Mouse (Mus musculus) midbrain, embryonic 11.5 days (tissue): ENCODE results near the gene Nqo2. TPM values are rescaled to one million over a fixed set of nuclear protein-coding genes. Genes with fewer than 3 reads are reported as not detected.
"Not testable (repeated sequence)": the region's sequence is repeated elsewhere in the genome, so short reads cannot be mapped to it uniquely, and the experiment has no call there.

ENCODE experiments used
- ATAC-seq: fragments of 200-750 bp; cut with Nextera tagmentation; 2 replicates; pipeline ENCODE4 v1.8.0; 2017; ENCODE audit warnings: moderate TSS enrichment, moderate library complexity; ENCODE audit not compliant: low FRiP score
- DNase-seq: peaks from one replicate; pipeline ENCODE4 v3.0.0; 2015; ENCODE audit warnings: low spot score; ENCODE audit errors: missing footprints
- H3K27ac ChIP-seq: fragments of 300-500 bp; sonication (generic); 2 replicates; pipeline ENCODE4 v1.5.1; 2014; ENCODE audit warnings: low read depth, low read length
- H3K27me3 ChIP-seq: fragments of 300-500 bp; sonication (generic); 2 replicates; pipeline ENCODE4 v1.6.1; 2014; ENCODE audit warnings: mild to moderate bottlenecking, low read length, moderate library complexity, mixed read lengths; ENCODE audit not compliant: control insufficient read depth, insufficient read depth
- H3K36me3 ChIP-seq: fragments of 300-500 bp; sonication (generic); 2 replicates; pipeline ENCODE4 v1.6.1; 2014; ENCODE audit warnings: mild to moderate bottlenecking, low read length, moderate library complexity, mixed read lengths; ENCODE audit not compliant: control insufficient read depth, insufficient read depth
- H3K4me1 ChIP-seq: fragments of 300-500 bp; sonication (generic); 2 replicates; pipeline ENCODE4 v1.6.1; 2014; ENCODE audit warnings: low read length; ENCODE audit not compliant: control insufficient read depth, insufficient read depth
- H3K4me2 ChIP-seq: fragments of 300-500 bp; sonication (generic); 2 replicates; pipeline ENCODE4 v1.6.1; 2014; ENCODE audit warnings: mild to moderate bottlenecking, moderate library complexity
- H3K4me3 ChIP-seq: fragments of 300-500 bp; sonication (generic); 2 replicates; pipeline ENCODE4 v1.5.1; 2014; ENCODE audit warnings: low read depth, low read length
- H3K9ac ChIP-seq: fragments of 300-500 bp; sonication (generic); 2 replicates; pipeline ENCODE4 v1.6.1; 2014; ENCODE audit warnings: low read length
- H3K9me3 ChIP-seq: fragments of 300-500 bp; sonication (generic); 2 replicates; pipeline ENCODE4 v1.6.1; 2016; ENCODE audit warnings: low read length; ENCODE audit not compliant: control insufficient read depth
- WGBS: fragments of 180-500 bp; shearing (Covaris S2); extraction: QIAGEN DNeasy Blood & Tissue Kit; methylation state at CpG from one replicate; pipeline ENCODE4 v1.1.7; 2014; 5-methylcytosine and 5-hydroxymethylcytosine counted together
- polyA plus RNA-seq: library from polyadenylated mRNA; unstranded; fragments of >200 nt; fragmentation: Nextera tagmentation; extraction: Ambion mirVana; gene quantifications from 2 replicates; pipeline ENCODE4 v1.2.1, GENCODE M21; 2014

Nqo2 gene
- 18.7 and 19.4 TPM in 2 replicates for polyA plus RNA-seq

DNA sequence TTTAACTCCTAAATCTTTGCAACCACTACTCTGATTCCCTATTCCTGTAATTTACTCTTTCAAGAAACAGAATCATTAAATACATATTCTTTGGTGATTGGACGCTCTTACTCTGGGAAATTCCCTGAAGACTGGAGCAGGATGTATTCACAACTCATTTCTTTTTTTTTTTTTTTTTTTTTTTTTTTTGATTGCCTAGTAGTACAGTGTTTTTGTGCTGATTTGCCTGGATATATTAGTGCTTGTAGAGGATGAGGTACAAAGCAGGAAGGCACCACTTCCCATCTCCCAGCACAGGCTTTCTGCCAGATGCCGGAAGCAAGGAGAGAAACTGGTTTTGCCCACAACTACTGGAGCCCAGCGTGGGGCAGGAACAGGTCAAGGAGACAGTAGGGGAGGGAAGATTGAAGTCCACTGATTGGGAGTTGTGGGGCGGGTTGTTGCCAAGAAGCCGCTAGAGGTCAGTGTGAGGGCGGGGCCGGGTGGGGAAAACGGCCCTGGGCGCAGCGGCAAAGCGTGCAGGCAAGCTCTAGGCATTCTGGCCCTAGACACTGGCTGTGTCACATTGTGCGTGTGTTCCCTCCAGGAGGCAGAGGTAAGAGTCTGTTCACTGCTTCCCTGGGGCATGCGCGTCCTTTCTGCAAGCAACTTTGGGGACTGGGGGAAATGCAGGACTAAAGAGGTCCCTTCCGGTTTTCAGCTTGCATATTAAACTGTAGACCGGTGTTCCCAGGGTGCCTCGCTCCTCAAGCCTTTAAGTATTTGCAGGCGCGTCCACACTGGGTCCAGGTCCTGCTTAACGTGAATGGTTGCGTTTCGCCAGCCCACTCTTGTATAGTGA lies at the start of gene Nqo2:
Gene Nqo2 (plus strand): TSS at position 482 of the 841 bp plus-strand sequence.
- Histone ChIP-seq H3K36me3 (no peaks in the 10 kb centered on the region), H3K4me3 (peak within 1 kb of the TSS; percentile 49), H3K4me2 (peak within 1 kb of the TSS; percentile 69), H3K27ac (peak within 1 kb of the TSS; percentile 71), H3K4me1 (peaks cover 8% of the 10 kb centered on the region; the same call in 1 of the 2 replicates), H3K9ac (peak within 1 kb of the TSS; percentile 68), H3K27me3 (no peaks in the 10 kb centered on the region), H3K9me3 (no peaks in the 10 kb centered on the region)
- ATAC-seq, result peak; percentile 92
- peak; percentile 98 for DNase-seq
- WGBS, result 4% methylated on average over 22 of the region's 22 CpGs

DNA sequence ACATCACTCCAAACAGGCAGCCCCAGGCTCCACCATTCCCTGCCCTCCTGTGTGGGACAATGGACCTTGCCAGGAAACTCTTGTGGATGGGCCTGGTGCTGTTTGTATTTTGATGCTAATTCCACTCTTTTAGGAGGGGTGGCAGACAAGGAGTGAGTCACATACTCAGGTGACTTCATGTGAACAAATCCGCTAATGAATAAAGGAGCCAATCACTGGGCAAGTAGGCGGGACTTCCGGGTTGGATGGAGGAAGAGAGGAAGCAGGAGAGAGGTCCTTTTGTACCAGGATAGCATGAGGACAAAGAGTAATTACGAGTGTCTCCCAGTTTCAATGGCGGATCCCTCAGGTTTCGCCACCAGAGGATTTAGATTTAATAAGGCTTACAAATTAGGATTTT lies 43.4 kb upstream of the Nqo2 start:
- H3K4me2 ChIP-seq, result no peak overlapping the region
- DNase-seq (no peak), ATAC-seq (no peak)
- no peaks in the 10 kb centered on the region for H3K4me1 ChIP-seq
- no peaks in the 10 kb centered on the region for H3K9me3 ChIP-seq
- no peak overlapping the region for H3K27ac ChIP-seq
- WGBS, result 92% methylated on average over 6 of the region's 6 CpGs
- H3K27me3 ChIP-seq, result no peaks in the 10 kb centered on the region
- no peak overlapping the region for H3K4me3 ChIP-seq
- no peak overlapping the region for H3K9ac ChIP-seq
- no peaks in the 10 kb centered on the region for H3K36me3 ChIP-seq

DNA sequence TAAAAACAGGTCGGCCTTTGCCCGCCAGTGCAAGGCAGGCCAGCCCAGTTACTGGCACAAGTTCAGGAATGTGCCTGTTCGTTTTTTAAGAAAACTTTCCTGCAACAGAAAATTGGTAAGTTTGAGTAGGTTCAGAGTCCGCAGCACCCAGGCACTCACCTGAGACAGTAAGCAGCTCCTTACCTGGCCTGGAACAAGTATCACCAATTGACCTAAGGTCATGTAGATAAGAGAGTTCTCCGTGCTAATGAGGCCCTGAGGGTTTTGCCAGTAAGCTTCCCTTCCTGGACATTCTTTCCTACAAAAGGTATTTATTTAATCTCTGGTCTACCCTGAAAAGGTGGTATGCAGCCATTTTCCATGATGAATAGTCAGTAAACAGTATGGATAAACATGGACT lies 42.8 kb upstream of the Nqo2 start:
- H3K36me3 ChIP-seq, result no peaks in the 10 kb centered on the region
- no peaks in the 10 kb centered on the region for H3K9me3 ChIP-seq
- no peaks in the 10 kb centered on the region for H3K4me1 ChIP-seq
- H3K4me3 ChIP-seq, result no peak overlapping the region
- H3K27me3 ChIP-seq, result no peaks in the 10 kb centered on the region
- H3K27ac ChIP-seq, result no peak overlapping the region
- no peak for DNase-seq
- 89% methylated on average over 5 of the region's 5 CpGs for WGBS
- no peak overlapping the region for H3K4me2 ChIP-seq
- H3K9ac ChIP-seq, result no peak overlapping the region
- ATAC-seq, result no peak

DNA sequence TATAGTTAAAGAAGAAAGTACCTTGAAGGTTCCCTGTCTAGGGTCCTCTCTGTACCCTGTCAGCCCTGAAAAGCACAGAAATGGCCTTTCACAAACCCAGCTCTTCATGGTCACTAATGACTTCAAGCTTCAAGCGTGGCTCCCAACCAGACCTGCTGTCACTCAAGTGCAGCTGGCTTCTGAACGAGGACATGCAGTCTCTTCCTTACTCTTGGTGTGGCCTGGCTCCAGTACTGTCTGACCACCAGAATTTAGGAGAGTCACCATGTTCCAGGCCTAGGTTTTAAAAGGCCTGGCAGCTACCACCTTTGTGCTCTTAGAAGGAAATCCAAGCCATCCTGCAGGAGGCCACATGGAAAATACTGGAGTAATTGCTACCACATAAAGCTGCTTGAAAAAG lies 34.2 kb upstream of the Nqo2 start:
- no peaks in the 10 kb centered on the region for H3K36me3 ChIP-seq
- H3K4me1 ChIP-seq, result no peaks in the 10 kb centered on the region; the same call in 1 of the 2 replicates
- ATAC-seq (no peak), DNase-seq (no peak)
- no peak overlapping the region for H3K4me3 ChIP-seq
- H3K27me3 ChIP-seq, result no peaks in the 10 kb centered on the region
- H3K27ac ChIP-seq, result no peak overlapping the region
- no peak overlapping the region for H3K9ac ChIP-seq
- WGBS, result 78% methylated on average over 2 of the region's 2 CpGs
- no peaks in the 10 kb centered on the region for H3K9me3 ChIP-seq
- H3K4me2 ChIP-seq, result no peak overlapping the region

DNA sequence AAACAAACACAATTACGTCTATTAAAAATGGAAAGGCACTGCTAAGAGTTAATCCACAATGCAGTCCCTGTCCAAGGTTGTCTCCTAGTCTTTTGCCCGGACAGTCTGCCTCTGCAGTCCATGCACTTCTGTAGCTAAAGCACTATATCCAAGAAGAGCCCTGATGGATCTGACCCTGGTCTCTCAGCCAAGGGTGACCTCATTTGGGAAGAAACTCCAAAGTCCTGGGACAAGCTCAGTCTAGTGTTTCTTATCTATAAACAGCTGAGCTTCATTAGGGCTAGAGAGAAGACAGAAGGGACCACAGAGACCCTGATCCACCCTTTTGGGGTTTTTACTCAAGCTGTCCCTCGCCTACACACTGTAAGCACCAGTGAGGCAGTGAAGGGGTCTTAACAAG lies 33.6 kb upstream of the Nqo2 start:
- no peak overlapping the region for H3K9ac ChIP-seq
- H3K27ac ChIP-seq, result no peak overlapping the region
- WGBS, result 78% methylated on average over 3 of the region's 3 CpGs
- no peak overlapping the region for H3K4me2 ChIP-seq
- ATAC-seq (no peak), DNase-seq (no peak)
- no peak overlapping the region for H3K4me3 ChIP-seq
- no peaks in the 10 kb centered on the region for H3K27me3 ChIP-seq
- peaks cover 2% of the 10 kb centered on the region; the same call in 1 of the 2 replicates for H3K4me1 ChIP-seq
- H3K36me3 ChIP-seq, result no peaks in the 10 kb centered on the region
- no peaks in the 10 kb centered on the region for H3K9me3 ChIP-seq

DNA sequence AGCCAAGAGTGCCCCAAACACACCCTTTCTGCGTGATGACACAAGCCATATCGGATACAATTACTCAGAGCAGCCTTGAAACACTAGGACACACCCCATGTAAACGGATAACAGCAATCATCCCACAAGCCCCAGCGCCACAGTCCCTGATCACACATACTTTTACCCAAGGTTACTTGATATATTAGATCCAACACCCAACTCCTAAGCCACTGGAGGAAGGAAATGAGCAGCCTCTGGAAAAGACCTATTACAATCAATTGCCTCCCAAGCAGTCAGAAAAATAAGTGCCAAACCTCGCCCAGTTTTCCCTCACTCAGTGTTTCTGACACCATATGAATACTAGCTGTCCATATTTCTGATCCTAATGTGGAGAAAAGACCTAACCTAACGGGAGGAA lies 29.7 kb upstream of the Nqo2 start:
- 73% methylated on average over 6 of the region's 6 CpGs for WGBS

DNA sequence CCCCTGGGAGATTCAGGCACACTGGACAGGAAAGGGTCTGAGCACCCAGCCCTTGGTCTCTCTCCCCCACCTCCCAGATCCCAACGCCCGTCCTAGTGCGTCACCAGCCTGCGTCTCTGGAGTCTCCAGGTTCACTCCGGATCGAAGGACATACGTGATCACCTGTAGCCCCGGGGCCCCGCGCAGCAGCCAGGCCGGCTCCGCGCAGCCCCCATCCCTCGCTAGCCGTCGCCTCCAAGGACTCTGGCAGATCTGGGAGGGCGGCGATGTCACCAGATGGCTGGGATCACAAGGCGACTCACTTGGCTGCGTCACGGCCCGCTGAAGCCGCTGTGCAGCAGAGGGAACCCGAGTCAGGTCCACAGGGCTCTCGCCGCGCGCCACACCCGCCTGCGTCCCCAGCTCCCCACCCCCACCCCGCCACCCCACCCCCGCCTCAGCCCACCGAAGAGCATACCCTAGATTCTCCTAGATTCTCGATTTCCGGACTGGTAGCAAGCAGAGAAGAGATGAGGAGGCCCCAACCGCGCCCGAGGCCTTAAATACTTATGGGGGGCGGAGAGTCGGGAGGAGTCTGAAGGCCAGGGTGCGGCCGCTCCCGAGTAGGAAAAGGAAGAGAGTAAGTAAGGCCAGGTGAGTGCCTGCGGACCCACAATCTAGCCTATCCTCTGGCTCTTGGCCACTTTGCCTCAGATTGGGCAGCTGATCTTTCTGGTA lies 28.9 kb upstream of the Nqo2 start:
- peaks cover 2% of the 10 kb centered on the region; the same call in 1 of the 2 replicates for H3K4me1 ChIP-seq
- WGBS, result 1% methylated on average over 42 of the region's 44 CpGs
- ATAC-seq, result peak; percentile 93
- no peak overlapping the region for H3K27ac ChIP-seq
- H3K27me3 ChIP-seq, result no peaks in the 10 kb centered on the region
- H3K9me3 ChIP-seq, result no peaks in the 10 kb centered on the region
- H3K4me3 ChIP-seq, result peak overlapping the region; percentile 48
- peak; percentile 91 for DNase-seq
- no peaks in the 10 kb centered on the region for H3K36me3 ChIP-seq
- H3K9ac ChIP-seq, result peak overlapping the region; percentile 66
- H3K4me2 ChIP-seq, result peak overlapping the region; percentile 81

More for the DNA sequence above, 29.7 kb upstream of the Nqo2 start:
- no peak overlapping the region for H3K4me2 ChIP-seq
- H3K9ac ChIP-seq, result no peak overlapping the region
- no peak overlapping the region for H3K27ac ChIP-seq
- H3K36me3 ChIP-seq, result no peaks in the 10 kb centered on the region
- no peak overlapping the region for H3K4me3 ChIP-seq
- no peaks in the 10 kb centered on the region for H3K9me3 ChIP-seq
- H3K4me1 ChIP-seq, result peaks cover 2% of the 10 kb centered on the region; the same call in 1 of the 2 replicates
- ATAC-seq, result no peak
- peak; percentile 84 for DNase-seq
- no peaks in the 10 kb centered on the region for H3K27me3 ChIP-seq

DNA sequence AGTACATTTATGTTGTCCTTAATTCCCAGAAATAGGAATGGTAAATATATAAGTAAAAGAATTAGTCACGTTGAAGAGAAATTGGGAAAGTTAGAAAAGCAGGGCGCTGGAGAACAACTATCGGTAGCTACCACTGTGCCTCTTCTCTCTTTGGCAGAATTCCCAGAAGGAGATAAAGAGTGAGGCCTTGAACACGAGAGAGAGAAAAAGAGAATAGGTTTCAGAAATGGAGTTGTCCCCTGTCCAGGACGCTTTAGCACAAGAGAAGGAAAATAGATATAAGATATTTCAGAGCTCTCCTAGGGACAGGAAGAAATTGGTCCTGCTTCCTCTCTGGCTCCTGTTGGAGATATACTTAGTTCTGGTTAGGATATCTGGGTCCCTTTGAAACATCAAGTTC lies 27.3 kb upstream of the Nqo2 start:
- WGBS, result 90% methylated on average over 5 of the region's 5 CpGs

DNA sequence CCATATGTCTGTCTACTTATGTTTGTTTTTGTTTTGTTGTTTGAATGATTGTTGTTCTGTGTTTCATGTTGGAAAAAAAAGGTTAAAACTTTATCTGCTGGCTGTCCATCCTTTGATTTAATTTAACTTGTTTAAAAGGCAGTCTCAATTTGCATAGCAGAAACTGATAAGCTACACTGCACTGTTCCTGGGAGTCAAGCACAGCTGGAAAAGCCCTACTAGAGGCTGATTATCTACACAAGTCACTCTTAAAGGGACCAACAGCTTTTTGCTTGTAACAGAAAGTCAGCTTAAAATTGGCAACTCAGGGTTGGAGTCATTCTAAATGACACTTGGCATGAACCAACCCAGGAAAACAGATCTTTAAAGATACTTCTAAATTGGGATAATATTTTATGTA lies 26.9 kb upstream of the Nqo2 start:
- not testable (repeated sequence) for H3K27ac ChIP-seq, DNase-seq, H3K4me3 ChIP-seq, ATAC-seq, H3K36me3 ChIP-seq, H3K4me1 ChIP-seq, H3K9me3 ChIP-seq, H3K4me2 ChIP-seq, H3K9ac ChIP-seq, H3K27me3 ChIP-seq

More for the DNA sequence above, 27.3 kb upstream of the Nqo2 start:
- H3K36me3 ChIP-seq, result no peaks in the 10 kb centered on the region
- H3K9me3 ChIP-seq, result no peaks in the 10 kb centered on the region
- no peak overlapping the region for H3K9ac ChIP-seq
- no peak overlapping the region for H3K4me3 ChIP-seq
- DNase-seq (no peak), ATAC-seq (no peak)
- peaks cover 2% of the 10 kb centered on the region; the same call in 1 of the 2 replicates for H3K4me1 ChIP-seq
- no peak overlapping the region for H3K4me2 ChIP-seq
- H3K27ac ChIP-seq, result no peak overlapping the region
- no peaks in the 10 kb centered on the region for H3K27me3 ChIP-seq
